Mouse (Mus musculus) limb, embryonic 10.5 days (tissue): ENCODE measurements at regions not wholly inside any gene's neighbourhood (a gene's known extent, or its start where the extent isn't known, plus 50 kb on each side); places are given as distances from the start of the nearest gene placed in this dataset.
A peak's percentile ranks its signal among the peaks of the same experiment; 100 is the strongest.
"Not testable (repeated sequence)": the region's sequence is repeated elsewhere in the genome, so short reads cannot be mapped to it uniquely, and the experiment has no call there.

Source experiments
- DNase-seq: peaks from one replicate; pipeline ENCODE4 v3.0.0-alpha.2; 2017; ENCODE audit warnings: low spot score
- H3K27ac ChIP-seq: fragments of 300-500 bp; sonication (generic); 2 replicates; pipeline ENCODE4 v1.5.1; 2016; ENCODE audit warnings: mild to moderate bottlenecking
- H3K27me3 ChIP-seq: fragments of 300-500 bp; sonication (generic); 2 replicates; pipeline ENCODE4 v1.6.1; 2016; ENCODE audit warnings: low read depth, mild to moderate bottlenecking; ENCODE audit not compliant: poor library complexity, severe bottlenecking
- H3K36me3 ChIP-seq: fragments of 300-500 bp; sonication (generic); 2 replicates; pipeline ENCODE4 v1.6.1; 2016; ENCODE audit warnings: mild to moderate bottlenecking, moderate library complexity
- H3K4me1 ChIP-seq: fragments of 300-500 bp; sonication (generic); 2 replicates; pipeline ENCODE4 v1.6.1; 2016
- H3K4me3 ChIP-seq: fragments of 300-500 bp; sonication (generic); 2 replicates; pipeline ENCODE4 v1.5.1; 2016; ENCODE audit warnings: mild to moderate bottlenecking, moderate library complexity
- H3K9me3 ChIP-seq: fragments of 300-500 bp; sonication (generic); replicated peaks from 2 replicates; pipeline ENCODE4 v1.6.1; 2016; ENCODE audit warnings: mild to moderate bottlenecking
- WGBS: fragments of 180-500 bp; shearing (Covaris S2); methylation state at CpG from one replicate; pipeline ENCODE4 v1.1.7; 2016; 5-methylcytosine and 5-hydroxymethylcytosine counted together

DNA sequence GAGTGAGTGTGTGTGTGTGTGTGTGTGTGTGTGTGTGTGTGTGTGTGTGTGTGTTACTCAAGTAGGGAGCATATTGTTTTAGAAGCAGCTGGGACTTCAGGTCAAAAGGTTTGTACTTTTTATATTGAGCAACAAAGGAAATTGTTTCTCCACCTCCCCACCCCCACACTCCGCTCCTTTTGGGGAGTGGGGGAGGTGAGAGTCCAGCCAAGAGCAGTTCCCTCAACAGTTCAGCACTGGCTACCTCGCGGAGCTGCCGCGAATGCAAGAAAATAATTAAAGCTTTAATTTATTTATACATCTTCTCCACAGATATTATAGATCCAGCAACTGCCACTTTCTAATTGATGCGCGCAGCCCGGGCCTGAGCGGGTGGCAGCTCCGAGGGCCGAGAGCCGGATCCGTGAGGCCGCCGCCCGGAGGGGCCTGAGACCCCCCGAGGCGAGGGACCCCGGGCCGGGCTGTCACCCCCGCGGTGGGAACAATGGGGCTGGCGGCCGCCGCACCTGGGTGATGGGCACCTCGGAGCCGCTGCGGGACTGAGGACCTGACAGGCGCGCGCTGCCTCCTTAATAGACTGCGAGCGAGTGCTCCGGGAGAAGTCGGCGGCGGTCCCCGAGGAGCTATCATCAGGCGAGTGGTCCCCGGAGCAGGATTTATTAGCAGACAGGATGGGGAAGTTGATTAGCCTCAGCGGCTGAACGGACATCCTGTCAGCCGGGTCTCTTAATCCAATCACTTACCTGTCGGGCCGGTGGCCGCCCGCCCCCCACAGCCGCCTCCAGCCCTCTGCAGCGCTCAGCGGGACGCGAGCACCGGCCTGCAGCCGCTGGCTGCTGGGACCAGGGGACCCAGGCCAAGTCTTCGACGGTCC is 124.4 kb downstream of the Melk start:
- WGBS = under 1% methylated on average over 56 of the region's 56 CpGs

GRCm38 (mm10) chr4:44434593-44434992 is 133.9 kb downstream of the Melk start:
- Histone ChIP-seq H3K36me3 (no peaks in the 10 kb centered on the region), H3K9me3 (no peaks in the 10 kb centered on the region), H3K27ac (no peak overlapping the region), H3K4me1 (no peaks in the 10 kb centered on the region), H3K4me3 (no peak overlapping the region), H3K27me3 (0 out of 2 replicates have a peak, but pooled peaks cover 4% of the 10 kb centered on the region)
- WGBS = 46% methylated on average over 9 of the region's 9 CpGs
- peak; percentile 62 for DNase-seq

More for the DNA sequence above, 124.4 kb downstream of the Melk start:
- H3K27ac ChIP-seq = peak overlapping the region; percentile 62; the same call in 1 of the 2 replicates
- H3K27me3 ChIP-seq = peaks cover 81% of the 10 kb centered on the region
- no peaks in the 10 kb centered on the region for H3K9me3 ChIP-seq
- H3K4me1 ChIP-seq = peaks cover 12% of the 10 kb centered on the region
- no peaks in the 10 kb centered on the region for H3K36me3 ChIP-seq
- DNase-seq = peak; percentile 67
- peak overlapping the region; percentile 67 for H3K4me3 ChIP-seq

- Histone ChIP-seq H3K4me3 (no peak overlapping the region), H3K9me3 (no peaks in the 10 kb centered on the region), H3K27me3 (no peaks in the 10 kb centered on the region), H3K36me3 (no peaks in the 10 kb centered on the region), H3K27ac (no peak overlapping the region), H3K4me1 (peaks cover 10% of the 10 kb centered on the region)
- DNase-seq = no peak
- 45% methylated on average over 4 of the region's 4 CpGs for WGBS
Measured at GRCm38 (mm10) chr4:44445511-44445910, 144.8 kb downstream of the Melk start.

- Histone ChIP-seq H3K4me3 (no peak overlapping the region), H3K4me1 (peaks cover 19% of the 10 kb centered on the region), H3K36me3 (no peaks in the 10 kb centered on the region), H3K27ac (no peak overlapping the region), H3K27me3 (no peaks in the 10 kb centered on the region), H3K9me3 (no peaks in the 10 kb centered on the region)
- 56% methylated on average over 10 of the region's 10 CpGs for WGBS
- no peak for DNase-seq
Measured at GRCm38 (mm10) chr4:44450881-44451532, 150.3 kb downstream of the Melk start.

- no peaks in the 10 kb centered on the region for H3K27me3 ChIP-seq
- no peak overlapping the region for H3K4me3 ChIP-seq
- H3K4me1 ChIP-seq = peaks cover 19% of the 10 kb centered on the region
- no peaks in the 10 kb centered on the region for H3K36me3 ChIP-seq
- no peak for DNase-seq
- WGBS = 68% methylated on average over 8 of the region's 8 CpGs
- no peaks in the 10 kb centered on the region for H3K9me3 ChIP-seq
- no peak overlapping the region for H3K27ac ChIP-seq
Measured at GRCm38 (mm10) chr4:44452043-44452618, 151.5 kb downstream of the Melk start.

DNA sequence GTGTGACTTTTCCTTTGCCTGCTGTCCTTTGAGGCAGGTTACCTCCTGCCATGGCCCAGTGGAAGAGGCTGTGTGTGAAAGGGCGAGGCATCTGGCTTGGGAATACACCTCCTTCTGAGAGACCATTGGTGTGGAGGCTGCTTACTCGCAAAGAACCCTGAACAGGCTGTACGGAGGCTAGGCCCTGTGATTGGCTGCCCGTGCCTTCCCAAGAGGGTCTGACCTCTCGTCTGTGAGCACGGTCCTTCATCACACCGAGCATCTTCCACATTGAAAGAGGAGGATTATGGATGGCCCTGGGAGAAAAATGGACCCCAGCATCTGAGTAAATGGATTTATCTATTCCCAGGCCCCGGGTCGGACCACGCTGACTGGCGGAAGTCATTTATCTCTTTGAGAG is 152.9 kb downstream of the Melk start:
- WGBS = 88% methylated on average over 11 of the region's 11 CpGs
- Histone ChIP-seq H3K9me3 (no peaks in the 10 kb centered on the region), H3K36me3 (no peaks in the 10 kb centered on the region), H3K27me3 (no peaks in the 10 kb centered on the region), H3K4me3 (no peak overlapping the region), H3K27ac (no peak overlapping the region), H3K4me1 (peaks cover 19% of the 10 kb centered on the region)
- no peak for DNase-seq

- H3K27ac ChIP-seq = no peak overlapping the region
- H3K27me3 ChIP-seq = no peaks in the 10 kb centered on the region
- 91% methylated on average over 2 of the region's 2 CpGs for WGBS
Measured at GRCm38 (mm10) chr4:44455851-44456250, 155.2 kb downstream of the Melk start.

GRCm38 (mm10) chr4:44473511-44473910 is 172.8 kb downstream of the Melk start:
- H3K36me3 ChIP-seq, H3K4me3 ChIP-seq, DNase-seq, H3K27ac ChIP-seq, H3K4me1 ChIP-seq, H3K27me3 ChIP-seq, H3K9me3 ChIP-seq: not testable (repeated sequence)
- WGBS = 91% methylated on average over 21 of the region's 21 CpGs

More at GRCm38 (mm10) chr4:44455851-44456250, 155.2 kb downstream of the Melk start:
- Histone ChIP-seq H3K4me1 (peaks cover 6% of the 10 kb centered on the region), H3K4me3 (no peak overlapping the region), H3K36me3 (no peaks in the 10 kb centered on the region), H3K9me3 (no peaks in the 10 kb centered on the region)
- no peak for DNase-seq
